Mouse (Mus musculus) embryo, embryonic 10.5 days (tissue): ENCODE measurements around the gene 4931409K22Rik.
A peak's percentile ranks its signal among the peaks of the same experiment; 100 is the strongest.
"Not testable (repeated sequence)": the region's sequence is repeated elsewhere in the genome, so short reads cannot be mapped to it uniquely, and the experiment has no call there.

Experiments used
- DNase-seq: peaks from one replicate; pipeline ENCODE4 v3.0.0-alpha.2; 2015; ENCODE audit warnings: low spot score

Gene 4931409K22Rik

DNA sequence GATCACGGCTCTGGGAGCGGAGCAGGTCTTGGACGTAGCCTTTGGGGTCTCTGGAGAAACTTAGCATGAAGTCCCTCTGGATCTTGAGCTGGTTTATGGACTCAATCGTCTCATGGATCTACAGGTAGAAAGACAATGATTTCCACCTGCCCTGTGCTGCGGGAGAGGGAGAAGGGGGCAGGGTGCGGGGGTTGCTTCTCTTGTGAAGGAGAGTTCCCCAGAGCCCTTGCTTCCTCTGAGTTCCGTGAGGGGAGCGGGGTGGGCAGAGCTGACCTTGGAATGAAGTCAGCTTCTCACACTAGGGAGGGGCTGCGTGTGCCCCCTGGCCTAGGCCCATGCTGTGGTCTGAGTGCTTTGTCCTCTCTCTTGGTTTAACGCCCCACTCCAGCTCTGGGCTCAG lies 36.6 kb upstream of the 4931409K22Rik start:
- no peak for DNase-seq

GRCm38 (mm10) chr5:24592471-24593160 lies 36.0 kb upstream of the 4931409K22Rik start:
- DNase-seq, result no peak

DNA sequence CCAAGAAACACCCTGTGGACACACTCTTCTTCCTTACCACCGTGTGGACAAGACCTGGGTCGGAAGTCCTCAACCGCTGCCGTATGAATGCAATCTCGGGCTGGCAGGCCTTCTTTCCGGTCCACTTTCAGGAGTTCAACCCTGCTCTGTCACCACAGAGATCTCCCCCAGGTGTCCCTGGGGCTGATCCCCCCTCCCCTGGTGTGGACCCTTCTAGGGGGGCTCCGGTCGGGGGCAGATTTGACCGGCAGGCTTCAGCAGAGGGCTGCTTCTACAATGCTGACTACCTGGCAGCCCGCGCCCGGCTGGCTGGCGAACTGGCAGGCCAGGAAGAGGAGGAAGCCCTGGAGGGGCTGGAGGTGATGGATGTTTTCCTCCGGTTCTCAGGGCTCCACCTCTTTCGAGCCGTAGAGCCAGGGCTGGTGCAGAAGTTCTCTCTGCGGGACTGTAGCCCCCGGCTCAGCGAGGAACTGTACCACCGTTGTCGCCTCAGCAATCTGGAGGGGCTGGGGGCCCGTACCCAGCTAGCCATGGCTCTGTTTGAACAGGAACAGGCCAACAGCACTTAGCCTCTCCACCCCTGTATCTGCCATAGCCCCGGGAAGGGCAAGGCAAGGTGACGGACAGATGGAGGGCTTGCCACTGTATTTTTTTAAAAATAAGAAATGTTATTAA lies 35.3 kb upstream of the 4931409K22Rik start:
- DNase-seq, result no peak

DNA sequence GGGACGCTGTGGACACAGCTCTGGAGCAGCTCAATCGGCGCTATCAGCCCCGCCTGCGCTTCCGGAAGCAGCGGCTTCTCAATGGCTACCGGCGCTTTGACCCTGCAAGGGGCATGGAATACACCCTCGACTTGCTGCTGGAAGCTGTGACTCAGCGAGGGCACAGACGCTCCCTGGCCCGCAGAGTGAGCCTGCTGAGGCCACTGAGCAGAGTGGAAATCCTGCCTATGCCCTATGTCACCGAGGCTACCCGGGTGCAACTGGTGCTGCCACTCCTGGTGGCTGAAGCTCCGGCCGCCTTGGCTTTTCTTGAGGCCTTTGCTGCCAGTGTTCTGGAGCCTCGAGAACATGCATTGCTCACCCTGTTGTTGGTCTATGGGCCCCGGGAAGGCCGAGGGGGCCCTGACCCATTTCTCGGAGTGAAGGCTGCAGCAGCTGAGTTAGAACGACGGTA lies 34.7 kb upstream of the 4931409K22Rik start:
- DNase-seq, result peak; percentile 40

DNA sequence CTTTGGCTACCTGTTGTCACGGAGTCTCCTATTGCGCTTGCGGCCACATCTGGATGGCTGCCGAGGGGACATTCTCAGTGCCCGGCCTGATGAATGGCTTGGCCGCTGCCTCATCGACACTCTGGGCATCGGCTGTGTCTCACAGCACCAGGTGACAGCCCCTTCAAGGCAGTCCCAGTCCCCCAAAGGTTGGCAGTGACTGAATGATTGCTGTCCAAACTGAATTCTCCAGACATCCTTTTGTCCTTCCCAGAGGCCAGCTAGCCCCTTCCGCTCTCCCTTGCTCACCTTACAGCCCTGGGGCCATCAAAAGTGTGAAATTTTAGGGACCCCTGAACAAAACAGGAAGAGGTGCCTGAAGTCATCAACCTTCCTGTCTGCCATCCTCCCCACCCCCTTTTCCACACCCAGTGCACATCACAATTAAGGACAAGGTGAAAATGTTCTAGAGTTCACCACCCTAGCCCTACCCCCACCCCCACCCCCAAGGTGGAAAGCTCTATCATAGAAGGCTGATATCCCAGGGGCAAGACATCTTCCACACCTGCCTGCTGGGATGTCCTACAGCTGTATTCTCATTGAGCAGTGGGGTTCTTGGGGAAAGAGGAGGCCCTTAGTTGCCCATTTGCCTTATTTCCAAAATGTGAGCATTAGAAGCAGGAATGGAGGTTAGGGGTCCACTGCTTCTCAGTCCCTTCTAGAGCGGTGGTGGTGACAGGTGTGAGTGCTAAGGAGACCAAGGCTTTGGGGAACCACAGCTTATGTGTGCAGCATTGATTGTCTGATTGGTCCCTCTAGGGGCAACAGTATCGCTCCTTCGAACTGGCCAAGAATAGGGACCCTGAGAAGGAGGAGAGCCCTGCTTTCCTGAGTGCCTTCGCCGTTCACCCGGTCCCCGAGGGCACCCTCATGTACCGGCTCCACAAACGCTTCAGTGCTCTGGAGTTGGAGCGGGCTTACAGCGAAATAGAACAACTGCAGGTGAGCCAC lies 33.2 kb upstream of the 4931409K22Rik start:
- DNase-seq, result no peak

DNA sequence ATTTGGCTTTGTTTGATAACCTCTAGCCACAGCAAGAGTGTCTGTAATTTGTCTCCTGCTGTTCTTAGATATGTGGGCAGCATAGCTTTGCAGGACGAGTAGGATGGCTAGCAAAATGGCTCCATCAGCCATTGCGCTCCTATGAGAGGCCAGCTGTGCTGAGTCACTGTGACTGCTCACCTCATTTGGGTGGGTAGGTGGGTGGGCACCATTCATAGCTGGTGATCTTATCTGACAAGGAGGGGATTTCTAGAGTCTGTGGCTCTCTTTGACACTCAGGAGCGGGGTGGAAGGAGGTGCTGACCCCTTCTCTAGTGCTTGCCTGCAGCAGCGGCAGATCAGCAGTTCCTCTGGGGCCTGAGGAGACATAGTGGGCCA lies 30.6 kb upstream of the 4931409K22Rik start:
- peak; percentile 21 for DNase-seq

DNA sequence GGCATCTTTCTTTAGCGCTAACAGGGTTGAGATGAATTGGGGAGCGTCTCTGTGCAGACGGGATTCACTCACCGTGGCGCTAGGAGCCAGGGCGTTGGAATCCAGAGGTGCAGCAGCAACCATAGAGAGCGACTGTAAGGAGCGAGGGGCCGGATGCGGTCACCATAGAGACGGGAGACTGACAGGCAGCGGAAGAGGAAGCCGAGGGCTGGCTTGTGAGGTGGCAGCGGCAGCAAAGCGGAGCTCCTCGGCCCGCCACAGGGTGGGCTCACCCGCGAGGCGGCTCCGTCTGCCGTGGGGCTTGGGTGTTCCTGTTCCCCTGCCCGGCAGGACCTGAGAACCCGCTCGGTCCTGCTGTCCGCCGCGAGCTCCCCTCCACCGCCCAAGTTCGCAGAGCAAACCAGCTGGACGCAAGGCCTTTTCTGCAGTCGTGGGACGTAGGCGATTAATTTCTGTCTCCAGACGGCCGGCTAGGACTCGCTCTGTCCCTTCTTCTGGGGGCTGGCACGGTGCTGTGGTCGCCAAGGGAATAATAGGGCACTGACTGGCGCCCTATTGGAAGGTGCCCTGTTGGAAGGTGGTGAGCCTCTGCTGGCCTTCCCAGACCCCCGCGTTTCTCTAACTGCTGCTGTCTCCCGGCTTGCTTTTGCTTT lies 30.1 kb upstream of the 4931409K22Rik start, which contains the start of gene Chpf2:
Chpf2 (plus strand) TSS at position 195 of the 653 bp plus-strand sequence.
- peak; percentile 93 for DNase-seq

DNA sequence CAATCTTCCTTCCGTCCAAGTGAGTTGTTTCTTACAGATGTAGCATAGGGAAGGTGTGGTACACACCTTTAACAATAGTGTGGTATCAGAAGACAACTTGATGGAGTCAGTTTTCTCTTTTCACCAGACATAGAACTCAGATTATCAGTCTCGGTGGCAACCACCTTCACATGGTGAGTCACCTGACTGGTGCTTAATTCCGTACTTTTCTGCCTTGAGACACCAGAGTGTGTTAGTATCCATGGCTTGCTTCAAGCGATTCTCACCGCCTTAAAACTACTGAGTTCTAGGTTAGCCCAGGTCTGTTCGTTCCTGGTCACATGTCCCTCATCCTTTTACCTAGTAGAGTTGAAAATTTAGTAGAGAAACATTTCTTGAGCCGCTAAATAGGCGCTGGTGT lies 29.5 kb upstream of the 4931409K22Rik start:
- DNase-seq, result no peak

DNA sequence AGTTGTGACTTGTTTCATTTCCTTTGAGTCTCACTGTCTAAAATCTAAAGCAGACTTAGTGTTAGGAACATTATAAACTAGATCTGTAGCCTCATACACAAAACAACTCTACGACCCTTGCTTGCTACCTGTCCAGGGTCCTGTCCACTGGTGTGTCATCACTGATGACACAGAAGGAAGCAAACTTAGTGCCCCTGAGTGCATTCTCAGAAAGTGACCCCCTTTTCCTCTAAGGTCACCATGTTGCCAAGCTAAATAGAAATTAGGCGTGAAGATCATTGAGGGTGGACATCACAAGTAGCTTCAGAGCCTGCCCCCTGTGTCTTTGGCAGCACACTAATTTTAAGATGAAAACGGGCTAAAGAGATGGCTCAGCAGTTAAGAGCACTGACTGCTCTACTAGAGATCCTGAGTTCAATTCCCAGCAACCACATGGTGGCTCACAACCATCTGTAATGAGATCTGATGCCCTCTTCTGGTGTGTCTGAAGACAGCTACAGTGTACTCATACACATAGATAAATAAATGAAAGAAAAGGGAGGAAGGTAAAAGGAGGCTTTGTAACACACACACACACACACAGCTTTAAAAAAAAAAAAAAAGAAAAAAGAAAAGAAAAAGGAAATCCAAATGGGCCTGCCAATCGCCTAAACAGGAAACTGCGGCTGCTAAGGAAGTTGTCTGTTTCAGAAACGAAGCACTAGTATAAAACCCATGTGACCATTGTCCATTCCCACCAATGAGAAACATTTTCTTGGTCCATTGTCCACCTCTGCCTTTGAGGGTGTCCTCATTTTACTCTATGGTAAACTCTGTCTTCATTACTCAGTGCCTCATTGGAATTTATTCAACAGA lies 21.7 kb upstream of the 4931409K22Rik start:
- DNase-seq, result no peak

DNA sequence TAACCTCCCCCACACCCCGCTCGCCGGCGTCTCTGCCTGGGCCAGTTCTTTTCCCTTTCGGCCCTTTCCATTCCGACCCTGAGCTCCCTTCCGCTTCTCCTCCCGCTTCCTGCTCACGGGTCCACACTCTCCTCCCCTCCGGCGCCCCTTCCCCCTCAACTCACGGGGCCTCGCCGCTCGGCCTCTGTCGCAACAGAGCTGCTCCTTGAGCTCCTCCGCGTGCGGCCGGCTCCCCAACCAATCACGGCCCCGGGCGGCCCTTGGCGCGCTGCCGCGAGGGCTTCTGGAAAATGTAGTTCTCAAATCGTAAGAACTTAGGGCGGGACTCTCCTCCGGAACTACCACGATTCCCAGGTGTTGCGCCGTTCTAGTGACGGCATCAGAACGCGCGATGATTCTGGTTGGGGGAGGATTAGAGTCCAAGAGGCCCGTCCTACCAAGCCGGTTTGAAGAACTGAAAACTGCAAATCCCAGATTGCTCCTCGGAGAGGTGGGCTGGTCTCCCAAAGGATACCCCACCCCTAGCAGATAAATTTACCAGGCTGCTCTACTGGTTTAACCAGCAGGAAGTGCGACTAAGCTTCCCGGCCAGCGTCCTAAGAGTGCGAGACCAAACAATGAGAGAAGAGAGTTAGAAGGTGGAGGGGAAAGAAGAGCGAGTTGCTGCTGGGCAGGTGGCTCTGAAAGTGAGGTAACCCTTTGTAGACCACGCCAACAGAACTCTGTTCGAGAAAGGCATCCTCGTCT lies 20.7 kb upstream of the 4931409K22Rik start, which contains the start of gene Abcf2:
Abcf2 (minus strand) TSS at position 285 of the 747 bp plus-strand sequence.
- peak; percentile 100 for DNase-seq

DNA sequence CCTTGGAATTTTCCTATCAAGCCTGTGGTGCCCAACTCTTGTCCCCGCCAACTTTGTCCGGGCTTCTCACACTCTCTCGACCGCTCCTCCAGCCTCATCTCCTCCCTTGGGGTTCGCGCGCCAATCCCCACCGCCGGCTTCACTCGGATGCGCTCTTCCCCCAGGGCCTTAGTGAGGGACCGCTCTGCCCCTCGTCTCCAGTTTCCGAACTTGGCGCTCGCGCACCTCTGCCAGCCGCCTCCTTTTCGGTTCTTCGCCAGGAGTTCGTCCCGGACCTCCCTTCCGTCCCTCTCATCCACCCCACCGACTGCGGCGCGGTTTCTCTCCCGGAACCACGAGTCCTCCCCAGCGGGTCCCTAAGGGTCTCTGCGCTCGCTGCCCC lies 20.2 kb upstream of the 4931409K22Rik start:
- DNase-seq, result peak; percentile 50

DNA sequence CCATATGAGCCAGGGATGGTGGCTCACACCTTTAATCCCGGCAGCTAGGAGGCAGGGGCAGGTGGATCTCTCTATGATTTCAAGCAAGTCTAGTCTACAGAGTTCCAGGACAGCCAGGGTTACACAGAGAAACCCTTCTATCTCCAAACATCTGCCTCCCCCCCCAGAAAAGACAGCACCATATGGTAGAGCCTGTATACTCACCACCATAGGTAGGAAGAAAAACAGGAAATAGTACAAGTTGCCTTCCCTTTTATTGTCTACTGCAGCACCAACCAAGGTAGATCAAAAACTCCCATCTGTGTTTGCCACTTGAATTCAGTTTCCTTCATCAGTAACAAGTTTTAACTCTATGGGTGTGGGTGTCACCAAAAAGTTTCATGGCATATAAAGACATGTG lies 19.3 kb upstream of the 4931409K22Rik start:
- DNase-seq, result no peak

DNA sequence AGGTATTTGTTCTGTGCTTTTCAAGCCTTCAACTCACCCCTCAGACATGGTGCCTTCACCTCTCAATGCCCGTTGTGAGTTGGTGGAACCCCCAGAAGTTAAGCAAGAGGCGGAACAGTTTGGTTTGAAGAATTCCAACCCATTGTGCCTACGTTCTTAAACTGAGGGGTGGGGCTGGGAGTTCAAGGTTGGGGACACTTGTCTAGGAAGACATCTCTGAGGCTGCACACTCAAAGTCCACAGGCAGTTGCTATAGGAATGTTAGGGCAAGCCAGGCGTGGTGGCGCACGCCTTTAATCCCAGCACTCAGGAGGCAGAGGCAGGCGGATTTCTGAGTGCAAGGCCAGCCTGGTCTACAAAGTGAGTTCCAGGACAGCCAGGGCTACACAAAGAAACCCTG lies 1.3 kb downstream of the 4931409K22Rik start:
- not testable (repeated sequence) for DNase-seq

DNA sequence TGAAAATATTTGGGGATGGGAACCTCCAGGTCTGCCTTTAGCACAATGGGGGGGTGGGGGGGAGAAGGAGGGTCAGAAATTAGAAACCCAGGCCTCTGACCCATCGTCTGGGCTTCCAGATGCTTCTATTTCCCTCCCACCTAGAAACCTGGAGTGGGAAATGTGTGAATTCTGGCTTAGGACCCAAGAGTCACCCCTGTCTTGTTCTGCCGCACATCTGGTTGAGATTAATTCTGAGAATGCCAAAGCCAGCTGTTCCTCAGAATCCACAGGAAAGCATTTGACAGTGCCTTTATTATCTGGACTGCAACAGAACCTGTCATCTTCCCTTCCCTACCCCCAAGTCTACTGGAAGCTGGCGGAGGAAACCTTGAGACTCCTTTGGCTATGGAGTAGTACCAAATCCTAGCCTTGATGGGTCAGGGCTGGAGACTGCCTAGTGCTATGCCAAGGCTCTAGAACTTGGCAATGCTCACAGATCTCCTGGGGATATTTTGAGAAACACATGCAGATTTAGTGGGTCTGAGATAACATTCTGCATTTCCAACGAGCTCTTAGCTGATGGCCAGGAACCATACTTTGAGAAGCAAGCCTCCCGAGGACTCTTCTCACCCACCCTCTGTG lies 2.9 kb downstream of the 4931409K22Rik start:
- peak; percentile 45 for DNase-seq

GRCm38 (mm10) chr5:24551317-24551688 lies 5.3 kb downstream of the 4931409K22Rik start:
- peak; percentile 8 for DNase-seq

DNA sequence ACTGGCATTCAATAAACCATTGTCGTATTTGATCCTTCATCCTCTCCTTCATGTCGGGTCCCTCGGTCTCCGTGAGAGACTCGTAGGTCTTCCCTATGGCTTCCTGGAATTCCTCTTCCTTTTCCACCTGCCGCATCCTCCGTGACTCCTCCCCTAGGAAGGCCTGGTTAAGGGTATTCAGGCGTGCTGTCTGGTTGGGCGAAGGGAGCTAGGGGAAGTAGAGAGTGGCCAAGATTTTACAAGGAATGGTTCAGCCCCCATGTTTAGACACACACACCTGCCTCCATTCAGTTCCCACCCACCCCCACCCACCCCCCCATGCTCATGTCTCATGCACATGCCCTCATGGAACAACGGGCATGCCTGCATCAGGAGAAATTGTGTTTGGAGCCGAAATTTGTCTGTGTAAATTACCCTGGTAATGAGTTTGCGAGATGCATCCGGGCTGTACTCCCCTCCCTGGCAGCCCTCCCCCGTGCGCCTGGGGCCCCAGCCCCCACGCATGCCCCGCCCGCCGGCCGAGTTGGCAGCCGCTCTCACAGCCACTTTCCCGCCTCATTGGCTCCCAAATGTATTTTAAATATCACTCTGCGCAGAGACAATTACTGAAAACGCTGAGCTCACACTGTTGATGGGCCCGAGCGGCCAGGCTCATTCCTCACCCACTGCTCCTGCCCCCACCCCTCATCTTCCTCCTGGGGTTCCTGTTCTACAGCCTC lies 5.9 kb downstream of the 4931409K22Rik start:
- peak; percentile 37 for DNase-seq

- peak; percentile 12 for DNase-seq
Measured at GRCm38 (mm10) chr5:24542643-24543042, 14.0 kb downstream of the 4931409K22Rik start.

GRCm38 (mm10) chr5:24541144-24541569 lies 15.5 kb downstream of the 4931409K22Rik start:
- no peak for DNase-seq
